Mouse (Mus musculus): ENCODE results near the gene Pth2r.

DNA sequence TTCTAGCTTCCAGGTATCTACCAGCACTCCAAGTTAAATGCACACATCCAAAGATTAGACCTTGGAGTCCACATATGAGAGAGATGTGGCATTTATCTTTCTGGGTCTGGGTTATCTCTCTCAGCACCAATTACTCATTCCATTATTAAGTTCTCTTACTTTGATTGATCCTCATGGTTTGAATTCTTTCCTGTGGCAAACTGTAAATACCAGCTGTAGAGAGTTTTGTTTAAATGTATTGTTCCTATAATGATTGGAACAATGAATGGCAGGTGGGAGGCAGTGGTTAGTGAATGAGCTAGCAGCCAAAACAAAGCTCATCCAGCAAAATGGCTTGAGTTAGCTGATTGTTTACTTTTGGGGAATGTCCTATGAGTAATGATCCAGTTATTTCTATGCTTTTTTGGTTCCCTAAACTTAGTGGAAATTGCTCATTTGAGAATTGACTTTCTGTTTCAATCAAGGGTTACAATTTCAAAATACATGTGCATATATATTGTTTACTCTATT, 140.7 kb downstream of the Pth2r start:
- TF ChIP-seq CTCF (IDR thresholded peaks at IDR 0.05; ENCODE audit: low read depth, low read length) (no peak), POLR2A (IDR thresholded peaks at IDR 0.05; ENCODE audit: insufficient read depth, low read length) (no peak)

All from ES-Bruce4 (cell line).